Mouse (Mus musculus) midbrain, postnatal 0 days (tissue): Measurements from ENCODE around the gene Fam173b. TPM values are rescaled to one million over a fixed set of nuclear protein-coding genes. Genes with fewer than 3 reads are reported as not detected.

ENCODE experiments used
- ATAC-seq: fragments of 200-750 bp; cut with Nextera tagmentation; 2 replicates; pipeline ENCODE4 v1.8.0; 2017; ENCODE audit warnings: moderate number of reproducible peaks, mild to moderate bottlenecking, moderate TSS enrichment, moderate library complexity; ENCODE audit not compliant: low FRiP score
- DNase-seq: peaks from one replicate; pipeline ENCODE4 v3.0.0-alpha.2; 2015; ENCODE audit warnings: low spot score
- H3K27ac ChIP-seq: fragments of 300-500 bp; sonication (generic); 2 replicates; pipeline ENCODE4 v1.5.1; 2014; ENCODE audit warnings: low read depth, mild to moderate bottlenecking, low read length, mixed read lengths
- H3K27me3 ChIP-seq: fragments of 300-500 bp; sonication (generic); 2 replicates; pipeline ENCODE4 v1.6.1; 2014; ENCODE audit warnings: low read length, control low read depth, mixed read lengths; ENCODE audit not compliant: insufficient read depth
- H3K36me3 ChIP-seq: fragments of 300-500 bp; sonication (generic); 2 replicates; pipeline ENCODE4 v1.6.1; 2014; ENCODE audit warnings: low read length, control low read depth, mixed read lengths; ENCODE audit not compliant: insufficient read depth
- H3K4me1 ChIP-seq: fragments of 300-500 bp; sonication (generic); 2 replicates; pipeline ENCODE4 v1.6.1; 2014; ENCODE audit warnings: mild to moderate bottlenecking, control low read depth, antibody characterized with exemption, low read length, mixed read lengths; ENCODE audit not compliant: insufficient read depth
- H3K4me2 ChIP-seq: fragments of 300-500 bp; sonication (generic); 2 replicates; pipeline ENCODE4 v1.6.1; 2014; ENCODE audit warnings: low read depth, mild to moderate bottlenecking, low read length, mixed read lengths; ENCODE audit not compliant: poor library complexity, severe bottlenecking
- H3K4me3 ChIP-seq: fragments of 300-500 bp; sonication (generic); 2 replicates; pipeline ENCODE4 v1.5.1; 2014; ENCODE audit warnings: low read depth, mild to moderate bottlenecking, low read length, moderate library complexity
- H3K9ac ChIP-seq: fragments of 300-500 bp; sonication (generic); replicated peaks from 2 replicates; pipeline ENCODE4 v1.6.1; 2014; ENCODE audit warnings: mild to moderate bottlenecking, low read length, moderate library complexity, mixed read lengths; ENCODE audit not compliant: poor library complexity, severe bottlenecking
- H3K9me3 ChIP-seq: fragments of 300-500 bp; sonication (generic); 2 replicates; pipeline ENCODE4 v1.6.1; 2016; ENCODE audit warnings: low read length, control low read depth
- CTCF ChIP-seq: IDR thresholded peaks from 2 replicates; pipeline ENCODE4 v1.5.1; 2016; ENCODE audit warnings: antibody characterized with exemption, mild to moderate bottlenecking
- WGBS: fragments of 180-500 bp; shearing (Covaris S2); extraction: QIAGEN DNeasy Blood & Tissue Kit; methylation state at CpG from one replicate; pipeline ENCODE4 v1.1.7; 2014; 5-methylcytosine and 5-hydroxymethylcytosine counted together
- polyA plus RNA-seq: library from polyadenylated mRNA; unstranded; fragments of >200 nt; fragmentation: Nextera tagmentation; extraction: Ambion mirVana; gene quantifications from 2 replicates; pipeline ENCODE4 v1.2.1, GENCODE M21; 2015
- total RNA-seq: library from RNA; depleted of rRNA; stranded (reverse); fragments of >200 nt; gene quantifications from 2 replicates; pipeline ENCODE4 v1.2.3, GENCODE M21; 2014

Gene Fam173b
- total and polyA plus RNA-seq, 2 experiments from 2014 or later: 6.7 to 10.6 TPM

DNA sequence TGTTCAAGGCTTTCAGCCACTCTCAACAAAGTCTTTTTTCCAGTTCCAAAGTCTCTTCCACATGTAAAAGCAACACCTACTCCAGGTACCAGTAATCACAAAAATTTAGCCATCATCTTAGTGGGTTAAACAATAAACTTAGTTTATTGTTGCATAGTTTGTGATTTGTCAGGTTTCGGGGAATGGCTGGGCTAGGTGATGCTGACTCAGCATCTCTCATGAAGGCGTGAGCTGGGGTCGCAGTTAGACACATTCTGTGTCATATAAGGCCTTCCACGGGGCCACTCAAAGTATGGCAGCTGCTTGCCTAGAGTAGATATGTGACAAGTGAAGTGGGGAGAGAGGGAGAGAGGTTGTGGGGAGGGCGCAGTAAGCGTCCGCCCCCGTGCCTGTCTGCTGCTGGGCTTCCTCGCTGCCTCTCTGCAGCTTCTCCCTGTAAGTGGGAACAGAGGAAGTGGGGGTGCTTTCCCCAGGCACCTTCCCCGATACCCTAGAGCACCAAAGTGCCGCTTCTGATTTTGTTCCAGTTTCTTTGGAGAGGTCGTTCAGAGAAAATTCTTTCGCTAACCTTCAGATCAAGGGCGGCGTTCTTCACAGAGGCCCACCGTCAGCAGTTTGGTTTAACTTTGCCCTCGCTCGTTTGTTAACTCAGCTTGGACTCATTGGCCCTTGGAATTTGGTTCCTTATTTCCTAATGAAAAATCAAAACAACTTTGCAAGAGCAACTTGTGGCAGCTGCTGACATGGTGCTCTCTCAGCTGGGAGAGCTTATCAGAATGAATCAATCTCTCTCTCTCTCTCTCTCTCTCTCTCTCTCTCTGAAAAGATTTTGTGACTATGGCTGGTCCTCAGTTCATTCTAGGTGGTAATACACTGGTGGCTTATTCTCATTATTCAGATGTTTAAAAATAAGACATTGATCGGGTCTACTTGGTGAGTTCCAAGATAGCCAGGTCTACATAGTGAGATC is 37.8 kb upstream of the Fam173b start:
- no peaks in the 10 kb centered on the region for H3K27me3 ChIP-seq
- H3K9me3 ChIP-seq: no peaks in the 10 kb centered on the region
- no peak for TF ChIP-seq CTCF
- peak; percentile 15 for DNase-seq
- H3K36me3 ChIP-seq: no peaks in the 10 kb centered on the region
- no peak overlapping the region for H3K27ac ChIP-seq
- no peak overlapping the region for H3K4me3 ChIP-seq
- H3K9ac ChIP-seq: no peak overlapping the region
- 68% methylated on average over 19 of the region's 19 CpGs for WGBS
- no peak overlapping the region for H3K4me2 ChIP-seq
- no peak for ATAC-seq
- H3K4me1 ChIP-seq: no peaks in the 10 kb centered on the region

DNA sequence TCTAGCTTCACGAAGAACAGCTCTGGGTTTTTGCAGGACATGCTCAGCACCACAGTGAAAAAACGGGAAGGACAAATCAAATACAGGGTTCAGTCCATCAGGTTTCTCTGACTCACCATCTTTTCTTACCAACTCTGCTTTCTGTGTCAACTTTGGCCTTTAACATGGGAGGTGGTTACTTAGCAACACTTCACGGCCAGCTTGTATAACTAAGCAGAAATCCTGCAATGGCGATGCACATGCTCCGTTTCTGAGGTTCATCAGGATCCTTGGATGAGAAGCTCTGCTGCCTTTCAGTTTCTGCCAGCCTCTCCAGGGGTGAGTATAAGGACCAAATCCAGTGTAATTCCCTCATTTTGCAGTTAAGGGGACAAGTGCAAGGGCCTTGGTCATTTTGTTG is 36.5 kb upstream of the Fam173b start, which contains the start of gene Cmbl:
TSS of gene Cmbl (plus strand) at position 206 of the 400 bp plus-strand sequence.
- H3K27me3 ChIP-seq: no peaks in the 10 kb centered on the region
- H3K4me3 ChIP-seq: no peak within 1 kb of the TSS
- no peaks in the 10 kb centered on the region for H3K9me3 ChIP-seq
- DNase-seq (no peak), ATAC-seq (no peak)
- 58% methylated on average over 5 of the region's 5 CpGs for WGBS
- H3K4me2 ChIP-seq: no peak within 1 kb of the TSS
- no peak within 1 kb of the TSS for H3K27ac ChIP-seq
- TF ChIP-seq CTCF: no peak
- no peaks in the 10 kb centered on the region for H3K4me1 ChIP-seq
- no peak within 1 kb of the TSS for H3K9ac ChIP-seq
- no peaks in the 10 kb centered on the region for H3K36me3 ChIP-seq

GRCm38 (mm10) chr15:31565786-31566185 is 35.9 kb upstream of the Fam173b start:
- no peaks in the 10 kb centered on the region for H3K36me3 ChIP-seq
- no peak for ATAC-seq
- DNase-seq: no peak
- WGBS: 78% methylated on average over 1 of the region's 1 CpGs
- H3K4me2 ChIP-seq: no peak overlapping the region
- H3K9me3 ChIP-seq: no peaks in the 10 kb centered on the region
- H3K9ac ChIP-seq: no peak overlapping the region
- H3K4me1 ChIP-seq: no peaks in the 10 kb centered on the region
- H3K4me3 ChIP-seq: no peak overlapping the region
- TF ChIP-seq CTCF: no peak
- no peaks in the 10 kb centered on the region for H3K27me3 ChIP-seq
- H3K27ac ChIP-seq: no peak overlapping the region

GRCm38 (mm10) chr15:31567431-31567830 is 34.2 kb upstream of the Fam173b start:
- DNase-seq (no peak), ATAC-seq (no peak)
- Histone ChIP-seq H3K27ac (no peak overlapping the region), H3K4me1 (no peaks in the 10 kb centered on the region), H3K9me3 (no peaks in the 10 kb centered on the region), H3K27me3 (no peaks in the 10 kb centered on the region), H3K4me3 (no peak overlapping the region), H3K4me2 (no peak overlapping the region), H3K9ac (no peak overlapping the region), H3K36me3 (no peaks in the 10 kb centered on the region)
- no peak for TF ChIP-seq CTCF
- 73% methylated on average over 7 of the region's 7 CpGs for WGBS

DNA sequence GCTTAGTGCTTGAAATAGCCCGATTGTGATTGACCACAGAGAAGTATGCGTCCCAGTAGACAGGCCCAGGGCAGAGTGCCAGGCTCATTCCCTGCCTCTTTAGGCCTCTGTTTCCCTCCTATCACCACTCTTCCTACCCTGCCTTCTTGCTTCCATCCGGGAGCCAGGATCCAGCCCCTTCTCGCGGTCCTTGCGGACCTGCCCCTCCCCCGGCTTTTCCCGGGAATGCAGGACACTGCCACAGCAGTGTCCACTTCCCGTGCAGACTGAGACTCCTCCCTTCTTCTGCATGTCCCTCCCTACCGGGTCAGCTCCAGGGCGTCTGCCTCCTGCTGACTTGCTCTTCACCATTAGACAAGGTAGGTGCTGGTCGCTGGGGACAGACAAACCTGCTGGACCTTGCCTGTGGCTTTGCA is 33.1 kb upstream of the Fam173b start:
- no peak overlapping the region; the same call in 1 of the 2 replicates for H3K9ac ChIP-seq
- DNase-seq (no peak), ATAC-seq (peak; percentile 50; the same call in 1 of the 2 replicates)
- no peak overlapping the region for H3K4me2 ChIP-seq
- no peaks in the 10 kb centered on the region for H3K9me3 ChIP-seq
- no peak overlapping the region for H3K4me3 ChIP-seq
- TF ChIP-seq CTCF: no peak
- no peak overlapping the region for H3K27ac ChIP-seq
- H3K4me1 ChIP-seq: no peaks in the 10 kb centered on the region
- no peaks in the 10 kb centered on the region for H3K27me3 ChIP-seq
- no peaks in the 10 kb centered on the region for H3K36me3 ChIP-seq
- WGBS: 22% methylated on average over 12 of the region's 12 CpGs

- no peaks in the 10 kb centered on the region for H3K27me3 ChIP-seq
- H3K36me3 ChIP-seq: no peaks in the 10 kb centered on the region
- H3K4me3 ChIP-seq: no peak overlapping the region
- no peak overlapping the region for H3K27ac ChIP-seq
- DNase-seq (peak; percentile 34), ATAC-seq (no peak)
- H3K4me1 ChIP-seq: no peaks in the 10 kb centered on the region
- no peak overlapping the region for H3K9ac ChIP-seq
- no peak for TF ChIP-seq CTCF
- WGBS: 66% methylated on average over 9 of the region's 9 CpGs
- no peak overlapping the region for H3K4me2 ChIP-seq
- H3K9me3 ChIP-seq: no peaks in the 10 kb centered on the region
Measured at GRCm38 (mm10) chr15:31569325-31570022, 32.2 kb upstream of the Fam173b start.
